Mouse (Mus musculus) T-helper 2 cell (primary cell): ENCODE data around the gene Bcl10.

Source experiments
- in situ Hi-C: fragments of 300-600 bp; cut with MboI, MseI; formaldehyde crosslinking; loops from one replicate; pipeline ENCODE4 v1.15.1; 2025; ENCODE audit warnings: high pct_unique_total_duplicates

Gene Bcl10

GRCm38 (mm10) chr3:145912512-145912911 lies 10.1 kb upstream of the Bcl10 start:
- in situ Hi-C loops: loop anchor here (10.0 to 25.0 kb wide), 2 partner anchors 298 to 800 kb away; partner anchors contain the start of gene Odf2l

- in situ Hi-C loops: loop anchor here (10.0 to 25.0 kb wide), 2 partner anchors 298 to 801 kb away; partner anchors contain the start of gene Odf2l
These were observed 9.3 kb upstream of the Bcl10 start for GRCm38 (mm10) chr3:145913263-145913662.

GRCm38 (mm10) chr3:145913942-145914341 lies 8.7 kb upstream of the Bcl10 start:
- in situ Hi-C loops: loop anchor here (10.0 to 25.0 kb wide), 2 partner anchors 299 to 802 kb away; partner anchors contain the start of gene Odf2l

GRCm38 (mm10) chr3:145916374-145916773 lies 6.2 kb upstream of the Bcl10 start:
- in situ Hi-C loops: loop anchor here (5.0 to 25.0 kb wide), 3 partner anchors 302 to 804 kb away; partner anchors contain the start of gene Odf2l

GRCm38 (mm10) chr3:145916826-145917225 lies 5.8 kb upstream of the Bcl10 start:
- in situ Hi-C loops: loop anchor here (5.0 to 25.0 kb wide), 3 partner anchors 302 to 805 kb away; partner anchors contain the start of gene Odf2l

GRCm38 (mm10) chr3:145922971-145923370 lies 367 bp downstream of the Bcl10 start:
- in situ Hi-C loops: loop anchor here (25.0 kb wide), 1 partner anchor 811 kb away; the partner anchor contains the start of gene Odf2l

- in situ Hi-C loops: loop anchor here (25.0 kb wide), 1 partner anchor 812 kb away; the partner anchor contains the start of gene Odf2l
These were observed 1.4 kb downstream of the Bcl10 start for GRCm38 (mm10) chr3:145923874-145924577.

GRCm38 (mm10) chr3:145924649-145925337 lies 2.2 kb downstream of the Bcl10 start:
- in situ Hi-C loops: loop anchor here (25.0 kb wide), 2 partner anchors 588 to 812 kb away; partner anchors contain the start of genes Odf2l and Rpf1

- in situ Hi-C loops: loop anchor here (25.0 kb wide), 1 partner anchor 587 kb away; the partner anchor contains the start of gene Rpf1
These were observed 2.9 kb downstream of the Bcl10 start for GRCm38 (mm10) chr3:145925506-145925905.

- in situ Hi-C loops: loop anchor here (25.0 kb wide), 1 partner anchor 583 kb away; the partner anchor contains the start of gene Rpf1
These were observed 7.2 kb downstream of the Bcl10 start for GRCm38 (mm10) chr3:145929525-145930400.

- in situ Hi-C loops: loop anchor here (25.0 kb wide), 1 partner anchor 578 kb away; the partner anchor contains the start of gene Rpf1
These were observed 11.2 kb downstream of the Bcl10 start for GRCm38 (mm10) chr3:145933845-145934244.

GRCm38 (mm10) chr3:145937505-145938404 lies 15.2 kb downstream of the Bcl10 start, which contains the start of gene 2410004B18Rik:
Gene 2410004B18Rik (plus strand): TSS chr3:145938014.
- in situ Hi-C loops: loop anchor here (25.0 kb wide), 1 partner anchor 575 kb away; the partner anchor contains the start of gene Rpf1

GRCm38 (mm10) chr3:145938405-145939349 lies 16.1 kb downstream of the Bcl10 start:
- in situ Hi-C loops: loop anchor here (25.0 kb wide), 1 partner anchor 574 kb away; the partner anchor contains the start of gene Rpf1

- in situ Hi-C loops: loop anchor here (25.0 kb wide), 1 partner anchor 573 kb away; the partner anchor contains the start of gene Rpf1
These were observed 16.8 kb downstream of the Bcl10 start for GRCm38 (mm10) chr3:145939402-145939801.

- in situ Hi-C loops: loop anchor here (25.0 kb wide), 1 partner anchor 572 kb away; the partner anchor contains the start of gene Rpf1
These were observed 17.4 kb downstream of the Bcl10 start for GRCm38 (mm10) chr3:145939971-145940370.

- in situ Hi-C loops: loop anchor here (25.0 kb wide), 1 partner anchor 570 kb away; the partner anchor contains the start of gene Rpf1
These were observed 19.4 kb downstream of the Bcl10 start for GRCm38 (mm10) chr3:145941971-145942370.

GRCm38 (mm10) chr3:145944348-145944747 lies 21.7 kb downstream of the Bcl10 start:
- in situ Hi-C loops: loop anchor here (25.0 kb wide), 1 partner anchor 568 kb away; the partner anchor contains the start of gene Rpf1

GRCm38 (mm10) chr3:145945904-145946303 lies 23.3 kb downstream of the Bcl10 start:
- in situ Hi-C loops: loop anchor here (5.0 to 25.0 kb wide), 2 partner anchors 236 to 566 kb away; partner anchors contain the start of gene Rpf1
